Mouse (Mus musculus): Measurements from ENCODE around the gene Rps21.
"Not testable (repeated sequence)": the region's sequence is repeated elsewhere in the genome, so short reads cannot be mapped to it uniquely, and the experiment has no call there.

The Rps21 gene

GRCm38 (mm10) chr2:180229129-180229528 lies 28.0 kb upstream of the Rps21 start:
- DNase-seq (ENCODE audit: low spot score) = no peak

DNA sequence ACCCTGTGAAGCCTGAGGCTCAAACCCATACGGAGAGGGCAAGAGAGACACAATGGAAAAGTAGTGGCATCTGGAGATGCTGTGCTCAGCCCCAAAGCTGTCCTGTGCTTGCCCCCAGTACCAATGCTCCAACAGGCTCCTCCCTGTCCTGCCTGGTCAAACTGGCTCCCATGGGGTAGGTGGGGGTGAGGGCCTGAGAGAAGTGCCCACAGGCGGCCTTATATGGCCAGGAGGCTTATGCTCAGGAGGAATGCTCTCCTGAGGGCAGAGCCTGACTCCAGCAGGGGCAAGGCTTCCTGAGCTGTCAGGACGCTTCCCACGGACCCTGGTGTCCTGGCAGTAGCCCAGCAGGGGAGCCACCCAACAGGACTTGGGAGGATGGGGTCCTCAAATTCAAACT lies 26.7 kb upstream of the Rps21 start:
- no peak for DNase-seq (ENCODE audit: low spot score)

DNA sequence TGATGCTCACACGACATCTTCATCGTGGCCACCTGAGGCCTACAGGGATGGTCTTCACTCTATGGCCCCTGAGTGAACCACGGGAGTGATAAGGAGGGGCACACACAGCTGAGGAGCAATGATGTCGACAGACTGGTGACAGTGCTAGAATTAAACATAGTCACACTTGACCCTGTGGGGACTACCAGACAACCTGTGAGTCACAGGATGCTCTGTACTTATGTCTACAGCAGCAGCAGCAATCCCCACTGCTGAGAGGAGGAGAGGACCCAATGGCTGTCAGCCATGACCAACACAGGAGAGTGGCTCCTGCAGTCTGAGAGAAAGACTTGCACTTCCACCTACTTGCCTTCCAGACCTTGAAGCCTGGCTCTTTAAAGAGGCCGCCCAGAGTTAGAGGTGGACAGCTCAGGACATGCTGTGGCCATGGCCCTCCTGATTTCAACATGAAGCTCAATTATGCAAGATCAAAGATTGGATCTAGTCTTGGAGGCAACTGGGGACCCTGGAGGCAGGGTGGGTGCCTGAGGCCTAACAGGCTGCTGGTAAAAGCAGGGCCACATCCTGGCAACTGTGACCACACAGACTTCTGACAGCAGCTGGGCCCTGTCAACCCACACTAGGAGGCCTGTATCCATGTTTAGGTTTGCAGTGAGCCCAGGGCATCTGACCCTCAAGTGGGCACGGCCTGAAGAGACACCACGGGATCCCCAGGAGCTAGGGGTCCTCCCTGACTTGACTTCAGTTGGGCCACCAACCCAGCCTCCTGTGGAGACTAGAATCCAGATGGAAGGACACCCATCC lies 23.9 kb upstream of the Rps21 start:
- DNase-seq (ENCODE audit: low spot score) = no peak

DNA sequence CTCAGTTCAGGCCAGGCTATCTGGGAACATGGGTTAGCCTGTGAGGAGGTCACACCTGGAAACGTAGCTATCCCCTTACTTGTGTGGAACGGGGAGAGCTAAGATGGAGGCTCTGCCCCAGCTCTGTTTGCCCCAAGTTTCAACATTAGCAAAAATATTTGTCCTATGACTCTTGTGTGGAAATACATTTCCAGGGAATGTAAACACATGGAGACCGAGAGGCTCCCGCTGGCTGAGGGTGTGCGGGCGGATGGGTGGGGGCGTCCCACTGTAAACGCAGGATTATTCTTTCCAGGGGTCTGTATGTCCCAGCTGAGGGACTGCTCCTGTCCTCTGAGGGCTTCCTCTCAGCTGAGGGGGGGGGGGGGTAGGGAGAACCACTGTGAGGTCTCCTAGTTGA lies 22.8 kb upstream of the Rps21 start:
- no peak for DNase-seq (ENCODE audit: low spot score)

DNA sequence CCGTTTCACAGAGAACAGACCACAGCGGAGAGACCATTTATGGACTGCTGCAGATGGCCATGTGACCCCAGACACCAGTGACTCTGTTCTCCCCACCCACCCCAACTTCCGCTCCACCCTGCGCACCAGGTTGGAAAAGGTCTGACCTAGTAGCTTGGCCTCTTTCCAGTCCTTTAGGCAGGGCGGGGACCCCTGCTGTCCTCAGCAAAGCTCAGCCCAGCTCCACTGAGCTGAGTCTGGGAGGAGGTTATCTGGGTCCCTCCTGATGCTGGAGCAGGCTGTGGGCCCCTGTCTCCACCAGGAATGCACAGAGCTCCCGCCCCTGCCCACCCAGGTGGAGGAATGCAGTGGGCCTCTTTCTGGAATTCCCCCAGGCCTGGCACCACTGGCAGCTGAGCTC lies 22.2 kb upstream of the Rps21 start:
- no peak for DNase-seq (ENCODE audit: low spot score)

GRCm38 (mm10) chr2:180235788-180236187 lies 21.4 kb upstream of the Rps21 start:
- DNase-seq (ENCODE audit: low spot score) = no peak

DNA sequence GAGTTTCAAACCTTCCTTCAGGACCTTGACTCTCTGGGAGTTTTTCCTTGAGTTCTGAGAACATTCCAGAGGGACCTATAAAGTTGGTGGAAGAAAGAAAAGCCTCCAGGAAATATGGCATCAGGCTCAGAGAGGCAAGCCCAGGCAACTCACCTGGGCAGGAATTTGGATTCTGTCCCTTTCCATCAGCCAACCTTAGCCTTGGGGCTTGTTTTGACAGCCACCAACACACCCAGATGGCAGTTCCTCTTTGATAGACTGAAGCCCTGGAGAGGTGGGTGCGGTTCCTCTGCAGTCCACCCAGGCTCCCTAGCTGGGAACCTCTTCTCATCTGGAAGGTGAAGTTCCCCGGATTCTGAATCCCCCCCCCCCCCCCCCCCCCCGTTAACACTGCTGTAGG lies 20.7 kb upstream of the Rps21 start:
- DNase-seq (ENCODE audit: low spot score) = no peak

GRCm38 (mm10) chr2:180236930-180237329 lies 20.2 kb upstream of the Rps21 start:
- no peak for DNase-seq (ENCODE audit: low spot score)

DNA sequence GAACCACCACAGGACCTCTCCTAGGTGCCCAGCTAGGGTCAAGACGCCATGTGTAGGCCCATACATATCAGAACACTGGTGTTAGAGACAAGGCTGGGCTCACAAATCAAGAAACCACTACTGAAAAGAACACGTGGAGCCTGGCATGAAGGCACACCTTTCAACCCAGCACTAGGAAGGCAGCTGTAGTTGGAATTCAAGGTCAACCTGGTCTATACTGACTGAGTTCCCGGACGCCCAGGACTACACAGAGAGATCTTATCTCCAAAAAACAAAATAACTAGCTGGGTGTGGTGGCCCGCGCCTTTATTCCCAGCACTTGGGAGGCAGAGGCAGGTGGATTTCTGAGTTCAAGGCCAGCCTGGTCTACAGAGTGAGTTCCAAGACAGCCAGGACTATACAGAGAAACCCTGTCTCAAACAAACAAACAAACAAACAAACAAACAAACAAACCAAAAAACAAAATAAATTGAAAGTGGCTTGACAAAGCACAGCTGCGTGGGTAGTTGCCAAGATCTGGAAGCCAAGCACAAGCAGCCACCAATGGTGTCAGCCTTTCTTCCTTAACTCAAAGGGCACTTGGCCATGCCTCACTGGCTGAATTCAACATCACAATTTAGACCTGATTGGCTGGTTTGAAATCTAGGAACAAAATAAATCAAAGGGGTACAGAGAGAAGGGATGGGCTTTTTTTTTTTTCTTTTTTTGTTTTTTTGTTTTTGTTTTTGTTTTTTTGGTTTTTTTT lies 19.4 kb upstream of the Rps21 start:
- DNase-seq (ENCODE audit: low spot score) = no peak

DNA sequence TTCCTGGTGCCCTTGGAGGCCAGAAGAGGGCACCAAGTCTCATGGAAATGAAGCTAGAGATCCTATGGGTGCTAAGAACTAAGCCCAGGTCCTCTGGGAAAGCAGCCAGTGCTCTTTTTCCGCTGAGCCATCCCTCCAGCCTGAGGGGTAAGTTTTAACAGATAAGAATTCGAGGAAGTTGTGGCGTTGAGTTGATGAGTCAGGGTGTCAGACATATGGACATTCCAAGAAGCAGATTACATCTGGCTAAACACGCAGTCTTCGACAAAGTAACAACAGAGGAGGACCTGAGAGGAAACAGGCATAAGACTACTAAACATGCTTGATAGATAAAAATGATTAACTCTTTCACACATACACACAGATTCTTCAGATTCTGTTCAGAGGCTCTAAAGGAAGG lies 18.6 kb upstream of the Rps21 start:
- no peak for DNase-seq (ENCODE audit: low spot score)

DNA sequence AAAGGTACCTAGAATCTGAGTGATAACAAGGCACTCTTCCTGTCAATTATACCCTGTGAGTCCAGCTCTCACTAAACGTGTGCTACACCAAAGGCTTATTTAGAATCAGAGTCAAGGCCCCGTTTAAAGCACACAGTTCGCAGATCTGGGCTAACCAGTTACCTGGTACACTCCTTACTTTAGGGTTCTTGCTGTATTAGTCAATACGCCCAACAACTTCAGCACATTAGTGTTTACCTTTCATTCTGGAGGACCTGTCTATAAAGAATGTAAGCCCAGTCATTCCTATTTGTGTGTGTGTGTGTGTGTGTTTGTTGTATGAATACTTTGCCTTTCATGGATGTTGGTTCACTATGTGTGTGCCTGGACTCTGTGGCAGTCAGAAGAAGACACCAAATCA lies 14.1 kb upstream of the Rps21 start:
- DNase-seq (ENCODE audit: low spot score) = no peak

- DNase-seq (ENCODE audit: low spot score) = no peak
Measured at GRCm38 (mm10) chr2:180247916-180248315, 9.3 kb upstream of the Rps21 start.

GRCm38 (mm10) chr2:180248947-180249660 lies 8.1 kb upstream of the Rps21 start:
- no peak for DNase-seq (ENCODE audit: low spot score)

- DNase-seq (ENCODE audit: low spot score) = peak; percentile 63
Measured at GRCm38 (mm10) chr2:180250930-180251611, 6.1 kb upstream of the Rps21 start.

GRCm38 (mm10) chr2:180251838-180252237 lies 5.3 kb upstream of the Rps21 start:
- DNase-seq (ENCODE audit: low spot score) = no peak

GRCm38 (mm10) chr2:180254436-180255209 lies 2.6 kb upstream of the Rps21 start:
- no peak for DNase-seq (ENCODE audit: low spot score)

DNA sequence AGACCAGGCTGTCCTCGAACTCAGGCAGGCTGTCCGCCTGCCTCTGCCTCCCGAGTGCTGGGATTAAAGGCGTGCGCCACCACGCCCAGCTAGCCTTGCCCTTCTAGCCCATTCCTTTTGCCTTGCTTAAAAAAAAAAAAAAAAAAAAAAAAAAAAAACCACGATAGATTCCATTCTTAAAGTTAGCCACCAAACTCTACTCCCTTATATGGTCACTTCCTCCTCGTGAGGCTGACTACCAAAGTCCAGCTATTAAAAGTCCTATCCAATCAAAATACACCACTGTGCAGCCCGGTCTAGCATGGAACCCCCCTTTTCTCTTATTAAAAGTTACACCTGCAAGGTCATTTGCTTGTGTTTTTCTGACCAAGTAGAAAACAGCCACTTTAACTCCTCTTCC lies 1.5 kb upstream of the Rps21 start:
- no peak for DNase-seq (ENCODE audit: low spot score)

GRCm38 (mm10) chr2:180256296-180257000 lies 729 bp upstream of the Rps21 start:
- DNase-seq (ENCODE audit: low spot score) = no peak

DNA sequence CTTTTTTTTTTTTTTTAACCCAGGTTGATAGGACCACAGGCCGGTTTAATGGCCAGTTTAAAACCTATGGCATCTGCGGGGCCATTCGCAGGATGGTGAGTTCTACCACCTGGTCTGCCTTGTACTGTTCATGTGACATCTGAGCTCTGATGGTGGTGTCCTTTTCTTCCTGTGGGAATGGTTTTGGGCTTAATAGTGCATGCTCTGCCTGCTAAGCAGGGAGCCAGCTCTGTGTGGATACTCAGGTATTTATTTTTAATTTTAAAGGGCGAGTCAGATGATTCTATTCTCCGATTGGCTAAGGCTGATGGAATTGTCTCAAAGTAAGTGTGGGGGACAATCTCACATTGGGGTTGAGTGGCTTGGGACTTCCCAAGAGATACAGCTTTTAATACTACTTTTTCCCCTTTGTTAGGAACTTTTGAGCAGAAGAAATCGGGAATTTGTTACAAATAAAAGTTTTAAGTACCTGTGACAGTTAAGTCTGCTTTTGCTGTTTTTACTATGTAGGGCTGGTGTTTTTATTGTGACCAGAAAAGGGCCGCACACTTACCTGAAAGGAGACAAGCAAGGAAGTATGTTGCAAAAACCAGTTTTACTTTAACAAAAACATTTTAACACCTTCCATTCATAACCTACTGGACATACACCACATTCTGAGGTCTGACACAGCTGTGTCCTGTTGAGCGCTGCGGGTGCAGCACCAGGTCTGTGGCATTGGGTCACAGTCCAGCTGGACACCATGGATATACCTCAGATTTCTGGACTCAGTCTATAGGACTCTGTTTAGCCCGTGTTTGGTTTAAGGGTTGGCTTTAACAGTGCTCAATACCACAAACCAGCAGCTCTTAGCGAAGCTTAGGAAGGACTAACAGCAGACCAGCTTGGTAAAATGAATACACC lies 1.0 kb downstream of the Rps21 start:
- DNase-seq (ENCODE audit: low spot score) = no peak

DNA sequence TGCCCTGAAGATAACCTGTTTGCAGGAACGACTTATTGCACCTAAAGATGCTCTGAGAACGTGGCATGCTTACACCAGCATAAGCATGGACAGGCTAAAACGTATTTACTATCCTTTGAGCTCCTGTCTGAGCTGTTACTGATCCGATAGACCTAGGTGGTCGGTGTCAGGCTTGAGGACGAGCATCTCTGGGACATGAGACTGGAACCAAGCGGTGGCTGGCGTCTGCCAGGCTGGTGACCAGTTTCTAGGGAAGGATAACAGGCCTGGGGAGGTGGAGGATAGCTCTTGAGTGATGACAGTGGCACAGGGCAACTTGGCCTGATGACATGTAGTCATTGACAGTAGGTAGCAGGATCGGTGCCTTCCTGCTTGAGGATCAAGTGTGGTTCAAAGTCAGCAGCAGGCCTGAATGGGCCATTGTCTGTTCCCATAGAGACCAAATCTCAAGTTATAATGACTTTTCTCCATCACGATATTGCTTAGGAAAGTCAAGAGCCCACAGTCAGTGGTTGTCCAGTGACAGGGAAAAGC lies 1.8 kb downstream of the Rps21 start:
- DNase-seq (ENCODE audit: low spot score) = not testable (repeated sequence)
